Mouse (Mus musculus) liver (tissue): ENCODE results near the gene Tnpo2.

Experiments used
- DNase-seq: peaks from one replicate; pipeline ENCODE4 v3.0.0-alpha.2; 2020; ENCODE audit warnings: mixed read lengths

The Tnpo2 gene

GRCm38 (mm10) chr8:85036718-85037365, at the start of gene Tnpo2:
Gene Tnpo2 (plus strand): TSS chr8:85036915.
- DNase-seq, result peak; percentile 92

GRCm38 (mm10) chr8:84987388-84987787, 49.3 kb upstream of the Tnpo2 start:
- no peak for DNase-seq

GRCm38 (mm10) chr8:84987903-84988302, 48.8 kb upstream of the Tnpo2 start:
- no peak for DNase-seq

GRCm38 (mm10) chr8:84989311-84989731, 47.4 kb upstream of the Tnpo2 start:
- peak; percentile 70 for DNase-seq

DNA sequence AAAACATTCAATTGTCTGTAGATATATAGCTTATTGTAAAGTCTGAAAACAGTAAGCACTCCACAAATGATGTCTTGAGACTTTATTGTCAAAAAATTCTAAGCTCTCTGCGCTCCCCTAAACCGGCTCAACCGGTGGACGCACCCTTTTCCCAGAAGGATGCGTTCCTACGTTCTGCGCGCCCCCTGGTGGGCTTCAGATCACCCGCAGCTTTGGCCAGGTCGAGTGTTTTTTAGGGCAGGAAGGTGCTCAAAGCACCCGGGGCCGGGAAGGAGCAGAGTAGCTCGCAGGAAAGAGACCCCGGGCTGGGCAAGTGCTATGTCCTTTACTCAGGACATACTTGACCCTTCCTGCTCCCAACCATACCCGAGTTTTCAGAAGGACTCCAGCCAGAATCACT, 46.9 kb upstream of the Tnpo2 start:
- DNase-seq, result peak; percentile 96

DNA sequence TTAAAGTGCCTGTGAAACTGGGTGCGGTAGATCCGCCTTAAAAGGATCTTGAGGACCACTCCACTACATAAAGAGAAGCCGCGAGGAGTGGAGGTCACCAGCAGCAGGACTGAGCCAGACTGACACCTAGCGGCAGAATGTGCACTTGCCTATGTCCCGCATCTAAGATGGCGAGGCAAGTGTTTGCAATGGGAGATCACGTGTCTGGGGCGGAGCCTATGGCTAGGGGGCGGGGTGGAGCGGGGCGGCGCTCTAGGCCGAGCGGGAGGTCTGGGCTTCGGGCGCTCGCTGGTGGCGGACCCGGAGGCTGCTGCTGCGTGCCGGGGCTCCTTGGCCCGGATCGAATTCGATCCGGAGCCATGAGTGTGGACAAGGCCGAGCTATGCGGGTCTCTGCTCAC, 46.4 kb upstream of the Tnpo2 start, which contains the start of gene Hook2:
Gene Hook2, plus strand, starts transcription at position 255 of the 400 bp plus-strand sequence.
- peak; percentile 99 for DNase-seq

GRCm38 (mm10) chr8:84990836-84991235, 45.9 kb upstream of the Tnpo2 start:
- peak; percentile 85 for DNase-seq

DNA sequence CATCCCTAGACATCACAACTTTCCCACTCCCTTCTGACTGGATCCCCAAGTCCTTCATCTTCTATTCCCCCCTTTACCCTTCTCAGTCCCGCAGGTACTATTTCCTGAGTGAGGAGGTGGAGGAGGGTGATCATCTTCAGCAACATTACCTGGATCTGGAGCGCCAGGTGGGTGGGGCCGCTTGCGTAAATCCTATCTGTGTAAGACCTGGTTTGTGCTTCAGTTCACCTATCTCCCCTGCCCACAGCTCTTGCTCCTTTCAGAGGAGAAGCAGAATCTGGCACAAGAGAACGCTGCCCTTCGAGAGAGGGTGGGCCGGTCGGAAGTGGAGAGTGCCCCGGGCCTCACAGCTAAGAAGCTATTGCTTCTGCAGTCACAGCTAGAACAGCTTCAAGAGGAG, 42.3 kb upstream of the Tnpo2 start:
- no peak for DNase-seq

- no peak for DNase-seq
Measured at GRCm38 (mm10) chr8:84995680-84996079, 41.0 kb upstream of the Tnpo2 start.

- DNase-seq, result no peak
Measured at GRCm38 (mm10) chr8:84996978-84997377, 39.7 kb upstream of the Tnpo2 start.

- DNase-seq, result peak; percentile 91
Measured at GRCm38 (mm10) chr8:84997649-84998295, 38.9 kb upstream of the Tnpo2 start.

DNA sequence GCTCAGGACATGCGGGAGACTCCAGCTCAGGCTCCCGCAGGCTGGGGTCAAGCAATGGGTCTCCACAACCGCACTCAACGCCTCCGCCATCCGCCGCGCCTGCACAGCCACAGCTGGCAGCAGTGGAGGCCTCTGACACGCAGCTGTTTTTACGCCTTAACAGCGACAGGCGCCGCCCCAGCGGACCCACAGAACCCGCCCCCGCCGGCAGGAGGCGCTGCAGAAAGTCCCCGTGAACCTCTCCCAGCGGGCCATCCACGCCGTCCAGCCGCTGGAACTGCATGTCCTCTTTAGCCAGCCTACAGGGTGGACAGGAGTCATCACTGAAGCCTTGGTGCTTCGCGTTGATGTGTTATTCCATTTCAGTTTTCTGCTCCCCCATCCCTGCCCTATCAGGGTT, 29.0 kb upstream of the Tnpo2 start:
- peak; percentile 69 for DNase-seq

DNA sequence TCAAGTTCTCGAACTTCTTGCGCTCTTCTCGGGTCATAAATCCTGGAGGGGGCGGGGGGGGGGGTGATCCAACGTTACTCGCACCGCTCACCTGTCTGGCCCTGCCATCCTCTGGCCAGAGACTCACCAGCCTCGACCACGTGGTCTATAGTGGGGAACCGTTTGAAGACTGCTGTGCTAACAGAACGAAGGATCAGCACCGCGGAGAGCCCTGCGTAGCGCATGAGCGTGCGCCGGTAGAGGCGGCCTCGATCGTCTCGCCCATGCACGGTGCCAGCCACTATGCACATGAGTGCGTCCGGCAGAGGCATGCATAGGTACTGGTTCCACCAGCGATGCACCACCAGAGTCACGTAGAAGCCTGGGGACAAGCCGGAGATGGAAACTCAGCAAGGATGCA, 25.5 kb upstream of the Tnpo2 start:
- no peak for DNase-seq

GRCm38 (mm10) chr8:85013230-85013840, 23.4 kb upstream of the Tnpo2 start:
- peak; percentile 74 for DNase-seq

GRCm38 (mm10) chr8:85014431-85014830, 22.3 kb upstream of the Tnpo2 start, which contains the start of gene Best2:
Gene Best2 (minus strand): TSS chr8:85014531.
- no peak for DNase-seq

GRCm38 (mm10) chr8:85016724-85017123, 20.0 kb upstream of the Tnpo2 start:
- DNase-seq, result no peak

GRCm38 (mm10) chr8:85017209-85017608, 19.5 kb upstream of the Tnpo2 start:
- no peak for DNase-seq

- DNase-seq, result no peak
Measured at GRCm38 (mm10) chr8:85021514-85022055, 15.1 kb upstream of the Tnpo2 start.

- DNase-seq, result no peak
Measured at GRCm38 (mm10) chr8:85023846-85024245, 12.9 kb upstream of the Tnpo2 start.

DNA sequence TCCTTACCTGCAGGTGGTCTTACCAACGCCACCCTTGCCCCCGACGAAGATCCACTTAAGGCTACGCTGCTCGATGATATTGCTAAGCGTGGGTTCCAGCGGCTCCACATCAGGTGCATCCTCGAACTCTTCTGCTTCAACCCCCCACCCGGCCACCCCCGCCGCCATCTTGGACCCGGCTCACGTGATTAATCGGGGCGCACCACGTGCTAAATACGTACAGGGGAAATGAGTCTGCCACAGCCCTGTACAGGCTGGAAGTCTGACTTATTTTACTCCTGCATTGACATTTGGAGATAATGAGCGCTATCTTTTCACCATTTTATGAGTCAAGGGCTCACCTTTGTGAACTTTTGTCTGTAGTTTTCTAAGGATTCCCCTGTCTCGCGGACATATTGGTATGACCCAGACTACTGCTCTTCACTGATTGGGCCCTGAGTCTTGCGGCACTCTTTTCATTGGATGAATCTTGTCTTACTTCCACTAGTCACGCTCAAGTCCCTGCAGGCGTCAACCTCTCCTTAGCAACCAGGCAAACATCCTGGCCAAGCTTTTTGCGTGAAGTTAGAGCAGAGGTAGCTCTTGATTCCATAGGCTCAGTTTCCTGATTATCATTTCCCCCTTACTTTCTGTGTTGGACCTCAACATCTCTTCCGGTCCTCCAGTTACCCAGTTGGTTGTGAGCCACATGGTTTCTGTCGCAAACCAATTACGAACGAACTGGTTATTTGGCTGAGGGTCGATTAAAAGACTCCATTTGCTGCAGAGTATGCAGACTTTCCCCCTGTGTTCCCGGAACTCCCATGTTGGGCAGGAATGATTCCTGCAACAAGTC, 11.4 kb upstream of the Tnpo2 start, which contains the start of gene Asna1:
Gene Asna1, minus strand, starts transcription at position 184 of the 835 bp plus-strand sequence.
- DNase-seq, result peak; percentile 86

DNA sequence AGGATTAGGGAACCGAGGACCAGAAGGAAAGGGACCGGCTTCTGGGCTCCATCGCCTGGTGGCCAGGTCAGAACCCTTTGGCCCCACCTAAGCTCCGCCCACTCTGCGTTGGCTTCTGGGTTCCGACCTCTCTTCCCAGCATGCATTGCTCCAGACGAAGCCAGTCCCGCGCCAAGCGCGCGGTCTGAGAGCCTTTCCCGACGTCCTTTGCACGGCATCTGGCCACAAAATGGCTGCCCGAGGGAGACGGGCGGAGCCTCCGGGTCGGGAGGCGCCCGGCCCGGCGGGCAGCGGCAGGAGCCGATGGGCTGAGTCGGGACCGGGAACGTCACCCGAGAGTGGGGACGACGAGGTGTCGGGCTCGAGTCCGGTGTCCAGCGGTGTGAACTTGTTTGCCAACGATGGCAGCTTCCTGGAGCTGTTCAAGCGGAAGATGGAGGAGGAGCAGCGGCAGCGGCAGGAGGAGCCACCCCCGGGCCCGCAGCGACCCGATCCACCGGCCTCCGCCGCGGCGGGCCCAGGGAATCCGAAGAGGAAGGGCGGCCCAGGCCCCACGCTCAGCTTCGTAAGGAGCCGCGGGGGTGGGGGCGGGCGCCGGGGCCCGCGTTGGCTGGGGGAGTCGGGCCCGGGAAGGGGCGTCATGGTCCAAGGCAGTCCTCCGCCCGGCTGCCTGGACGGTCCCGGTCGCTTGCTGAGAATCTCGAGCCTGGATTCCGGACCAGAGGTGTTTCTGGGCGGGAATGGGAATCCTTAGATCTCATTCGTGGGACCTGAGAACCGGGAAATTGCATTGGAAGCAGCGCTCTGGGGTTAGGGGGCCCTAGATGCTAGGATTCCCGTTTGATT, 9.8 kb upstream of the Tnpo2 start, which contains the start of gene Trir:
Gene Trir, plus strand, starts transcription at position 154 of the 846 bp plus-strand sequence.
- DNase-seq, result peak; percentile 99

DNA sequence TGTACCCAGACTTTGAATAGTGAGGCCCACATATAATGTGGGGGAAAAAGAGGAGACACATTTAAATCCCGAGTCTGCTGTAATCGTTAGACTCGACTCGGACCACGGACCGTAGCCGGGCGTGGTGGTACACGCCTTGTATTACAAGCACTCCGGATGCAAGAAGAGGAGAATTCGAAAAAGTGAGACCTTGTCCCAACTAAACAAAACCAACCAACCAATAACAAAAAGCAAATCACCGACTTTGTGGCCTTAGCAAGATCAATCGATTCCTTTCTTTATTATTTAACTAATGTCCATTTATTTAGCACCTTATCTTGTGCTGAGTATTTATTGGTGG, 9.2 kb upstream of the Tnpo2 start:
- peak; percentile 68 for DNase-seq
